Mouse (Mus musculus): ENCODE measurements around the gene Mnd1.

- TF ChIP-seq POLR2A (IDR thresholded peaks at IDR 0.05; ENCODE audit: control insufficient read depth, low read depth, low read length) (no peak), CTCF (IDR thresholded peaks at IDR 0.05; ENCODE audit: control insufficient read depth, insufficient read depth, insufficient replicate concordance, low read depth, low read length) (no peak)
Measured at GRCm38 (mm10) chr3:84106106-84106505, 49.5 kb downstream of the Mnd1 start.

All from testis, adult 2 months (tissue).